Comparison of ENCODE assay signal across 8 mouse cellular contexts in the genomic region with DNA sequence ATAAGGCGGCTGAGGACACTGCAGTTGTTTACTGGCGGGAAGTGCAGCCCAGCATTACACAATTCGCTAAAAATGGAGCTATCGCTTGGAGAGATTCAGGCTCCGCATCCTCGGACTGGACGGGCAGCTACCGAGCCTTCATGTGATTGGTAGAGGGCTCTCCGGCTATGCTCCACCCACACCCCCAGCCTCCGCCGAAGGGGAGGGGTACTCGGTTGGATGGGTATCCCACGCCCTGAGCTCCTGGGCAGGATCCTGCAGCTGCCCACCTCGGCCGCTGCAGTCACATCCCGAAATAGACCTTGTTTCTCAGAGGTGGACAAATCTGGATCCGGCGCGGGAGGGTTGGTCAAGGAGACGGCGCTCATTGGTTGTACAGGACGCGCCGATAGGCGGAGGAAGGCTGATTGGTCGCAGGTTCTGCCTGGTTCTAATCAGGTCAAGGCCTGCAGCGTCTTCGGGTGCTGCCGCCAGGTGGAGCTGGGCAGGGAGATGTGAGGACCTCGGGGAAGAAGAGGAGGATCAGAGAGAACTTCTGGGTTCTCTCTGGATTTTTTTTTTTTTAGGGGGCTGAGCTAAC. TPM values are rescaled to one million over a fixed set of nuclear protein-coding genes. Genes with fewer than 3 reads are reported as not detected.
DNase-seq lines count a peak whose midpoint lies in the region; ATAC-seq and TF ChIP-seq lines count a peak whose summit lies in the region.

No protein-coding gene starts in this region.

- peak; percentile 45 for TF ChIP-seq CTCF in bone marrow macrophage, adult 2 months (IDR thresholded peaks at IDR 0.05; ENCODE audit: low read depth, low read length)
- TF ChIP-seq CTCF in embryonic fibroblast, embryonic 13.5 days (IDR thresholded peaks at IDR 0.05; ENCODE audit: borderline replicate concordance, insufficient read depth, low read length), result peak; percentile 80

- H3K4me2 ChIP-seq in kidney, embryonic 15.5 days, result peak overlapping the region; percentile 87

- peak; percentile 98 for ATAC-seq in kidney, embryonic 15.5 days (replicated peaks; ENCODE audit: low FRiP score)
- ATAC-seq in monocyte, adult 5-6 weeks (replicated peaks; ENCODE audit: insufficient number of reproducible peaks, low FRiP score, low TSS enrichment, poor library complexity, severe bottlenecking), result peak; percentile 95

- peak overlapping the region; percentile 48 for H3K9ac ChIP-seq in kidney, embryonic 15.5 days

- under 1% methylated on average over 30 of the region's 30 CpGs for WGBS in heart, embryonic 10.5 days
- under 1% methylated on average over 30 of the region's 30 CpGs for whole genome bisulfite sequencing in kidney, embryonic 15.5 days

- no peaks in the 10 kb centered on the region for H3K27me3 ChIP-seq in heart, embryonic 10.5 days (ENCODE audit: insufficient read depth, poor library complexity, severe bottlenecking)
- peaks cover 8% of the 10 kb centered on the region; the same call in 1 of the 2 replicates for H3K27me3 ChIP-seq in kidney, embryonic 15.5 days

- no peaks in the 10 kb centered on the region for H3K36me3 ChIP-seq in heart, embryonic 10.5 days
- H3K36me3 ChIP-seq in kidney, embryonic 15.5 days, result no peaks in the 10 kb centered on the region

- no peak overlapping the region for H3K27ac ChIP-seq in bone marrow macrophage, adult 2 months (ENCODE audit: insufficient read depth, low read depth, low read length)
- H3K27ac ChIP-seq in embryonic fibroblast, embryonic 13.5 days (ENCODE audit: insufficient read depth, low read length), result no peak overlapping the region
- peak overlapping the region; percentile 87 for H3K27ac ChIP-seq in heart, embryonic 10.5 days
- H3K27ac ChIP-seq in kidney, embryonic 15.5 days, result peak overlapping the region; percentile 87

- H3K4me1 ChIP-seq in bone marrow macrophage, adult 2 months (ENCODE audit: control insufficient read depth, insufficient read depth, low read length), result peaks cover 4% of the 10 kb centered on the region; the same call in 1 of the 2 replicates
- H3K4me1 ChIP-seq in embryonic fibroblast, embryonic 13.5 days (ENCODE audit: control insufficient read depth, insufficient read depth, low read length), result peaks cover 5% of the 10 kb centered on the region; the same call in 1 of the 2 replicates
- H3K4me1 ChIP-seq in heart, embryonic 10.5 days, result peaks cover 15% of the 10 kb centered on the region
- H3K4me1 ChIP-seq in kidney, embryonic 15.5 days, result peaks cover 27% of the 10 kb centered on the region

- no peak for TF ChIP-seq POLR2A in bone marrow macrophage, adult 2 months (IDR thresholded peaks at IDR 0.05; ENCODE audit: borderline replicate concordance, low read depth, low read length)
- no peak; the same call in 1 of the 2 replicates for TF ChIP-seq POLR2A in embryonic fibroblast, embryonic 13.5 days (IDR thresholded peaks at IDR 0.05; ENCODE audit: low read depth, low read length)

- H3K4me3 ChIP-seq in bone marrow macrophage, adult 2 months (ENCODE audit: insufficient read depth, low read length), result peak overlapping the region; percentile 75
- H3K4me3 ChIP-seq in embryonic fibroblast, embryonic 13.5 days (ENCODE audit: insufficient read depth, low read length), result peak overlapping the region; percentile 49
- peak overlapping the region; percentile 58 for H3K4me3 ChIP-seq in heart, embryonic 10.5 days
- peak overlapping the region; percentile 58 for H3K4me3 ChIP-seq in kidney, embryonic 15.5 days (replicated peaks)

- no peaks in the 10 kb centered on the region for H3K9me3 ChIP-seq in heart, embryonic 10.5 days
- no peaks in the 10 kb centered on the region for H3K9me3 ChIP-seq in kidney, embryonic 15.5 days (replicated peaks)

- DNase-seq in A20 (ENCODE audit: low read depth, low spot score) (peak; percentile 93), liver (peak; percentile 87)
- DNase-seq in heart, embryonic 10.5 days (ENCODE audit: low spot score), result peak; percentile 98
- DNase-seq in spleen, postnatal 4 days (ENCODE audit: low spot score in 2 of 2), result peak; percentile 76 to 85

RNA-seq across cellular contexts. Expression of gene Olfr288, which starts 14.1 kb away (rescaled TPM):
- not detected in 2 replicates for polyA plus RNA-seq in bone marrow macrophage, adult 2 months (2012; ENCODE audit: insufficient read depth, insufficient read length, missing spikeins)
- polyA plus RNA-seq in embryonic fibroblast, embryonic 13.5 days (2011; ENCODE audit: insufficient read length, low read depth, missing spikeins), result not detected in 2 replicates
- not detected in 2 replicates for polyA plus RNA-seq in heart, embryonic 10.5 days (2016; fragmentation: Nextera tagmentation; extraction: Ambion mirVana)
- polyA plus RNA-seq in kidney, embryonic 15.5 days (2015; fragmentation: Nextera tagmentation; extraction: Ambion mirVana), result not detected in 2 replicates
- total RNA-seq in monocyte, adult 5-6 weeks (2017), result not detected in 3 replicates

RNA-seq across cellular contexts. Expression of gene Ccdc184, which starts 14.3 kb away (rescaled TPM):
- not detected in 2 replicates for polyA plus RNA-seq in bone marrow macrophage, adult 2 months (2012; ENCODE audit: insufficient read depth, insufficient read length, missing spikeins)
- 0.18 and 0.22 TPM in 2 replicates for polyA plus RNA-seq in embryonic fibroblast, embryonic 13.5 days (2011; ENCODE audit: insufficient read length, low read depth, missing spikeins)
- polyA plus RNA-seq in heart, embryonic 10.5 days (2016; fragmentation: Nextera tagmentation; extraction: Ambion mirVana), result 0.58 and 0.85 TPM in 2 replicates
- polyA plus RNA-seq in kidney, embryonic 15.5 days (2015; fragmentation: Nextera tagmentation; extraction: Ambion mirVana), result 0.99 and 1.6 TPM in 2 replicates
- not detected in 3 replicates for total RNA-seq in monocyte, adult 5-6 weeks (2017)

RNA-seq across cellular contexts. Expression of gene Asb8, which starts 15.8 kb away (rescaled TPM):
- polyA plus RNA-seq in bone marrow macrophage, adult 2 months (2012; ENCODE audit: insufficient read depth, insufficient read length, missing spikeins), result 28.2 and 33.5 TPM in 2 replicates
- polyA plus RNA-seq in embryonic fibroblast, embryonic 13.5 days (2011; ENCODE audit: insufficient read length, low read depth, missing spikeins), result 26.8 and 31.5 TPM in 2 replicates
- polyA plus RNA-seq in heart, embryonic 10.5 days (2016; fragmentation: Nextera tagmentation; extraction: Ambion mirVana), result 54.9 and 77.1 TPM in 2 replicates
- polyA plus RNA-seq in kidney, embryonic 15.5 days (2015; fragmentation: Nextera tagmentation; extraction: Ambion mirVana), result 46.2 and 47.4 TPM in 2 replicates
- total RNA-seq in monocyte, adult 5-6 weeks (2017), result 21.4 to 28.3 TPM (median 21.7 TPM) in 3 replicates

RNA-seq across cellular contexts. Expression of gene Gm44579, which starts 39.6 kb away (rescaled TPM):
- not detected in 2 replicates for polyA plus RNA-seq in bone marrow macrophage, adult 2 months (2012; ENCODE audit: insufficient read depth, insufficient read length, missing spikeins)
- polyA plus RNA-seq in embryonic fibroblast, embryonic 13.5 days (2011; ENCODE audit: insufficient read length, low read depth, missing spikeins), result not detected in 2 replicates
- polyA plus RNA-seq in heart, embryonic 10.5 days (2016; fragmentation: Nextera tagmentation; extraction: Ambion mirVana), result not detected in 2 replicates
- polyA plus RNA-seq in kidney, embryonic 15.5 days (2015; fragmentation: Nextera tagmentation; extraction: Ambion mirVana), result not detected in 2 replicates
- total RNA-seq in monocyte, adult 5-6 weeks (2017), result not detected in 3 replicates

RNA-seq across cellular contexts. Expression of gene Olfr287, which starts 39.6 kb away (rescaled TPM):
- not detected in 2 replicates for polyA plus RNA-seq in bone marrow macrophage, adult 2 months (2012; ENCODE audit: insufficient read depth, insufficient read length, missing spikeins)
- not detected in 2 replicates for polyA plus RNA-seq in embryonic fibroblast, embryonic 13.5 days (2011; ENCODE audit: insufficient read length, low read depth, missing spikeins)
- 0.18 TPM in 1 of 2 replicates, not detected in the other for polyA plus RNA-seq in heart, embryonic 10.5 days (2016; fragmentation: Nextera tagmentation; extraction: Ambion mirVana)
- not detected in 2 replicates for polyA plus RNA-seq in kidney, embryonic 15.5 days (2015; fragmentation: Nextera tagmentation; extraction: Ambion mirVana)
- not detected in 3 replicates for total RNA-seq in monocyte, adult 5-6 weeks (2017)

Comparison
In these comparisons a context has a peak if more than half of its experiments do, and no peak if none do; other contexts are left out.
1. H3K27ac ChIP-seq: peak in heart, embryonic 10.5 days (single experiment) and kidney, embryonic 15.5 days (single experiment); none in bone marrow macrophage, adult 2 months (single experiment) and embryonic fibroblast, embryonic 13.5 days (single experiment).
2. Peak in every context shown above with its lines, with median percentiles within 50 percentile points of each other: DNase-seq and H3K4me3 ChIP-seq.